Mouse (Mus musculus) urinary bladder, postnatal 10 days (tissue): Measurements from ENCODE around the gene Rere.
"Not testable (repeated sequence)": the region's sequence is repeated elsewhere in the genome, so short reads cannot be mapped to it uniquely, and the experiment has no call there.

ENCODE experiments used
- DNase-seq: peaks from one replicate; pipeline ENCODE4 v3.0.0; 2022; ENCODE audit warnings: low spot score

The Rere gene

DNA sequence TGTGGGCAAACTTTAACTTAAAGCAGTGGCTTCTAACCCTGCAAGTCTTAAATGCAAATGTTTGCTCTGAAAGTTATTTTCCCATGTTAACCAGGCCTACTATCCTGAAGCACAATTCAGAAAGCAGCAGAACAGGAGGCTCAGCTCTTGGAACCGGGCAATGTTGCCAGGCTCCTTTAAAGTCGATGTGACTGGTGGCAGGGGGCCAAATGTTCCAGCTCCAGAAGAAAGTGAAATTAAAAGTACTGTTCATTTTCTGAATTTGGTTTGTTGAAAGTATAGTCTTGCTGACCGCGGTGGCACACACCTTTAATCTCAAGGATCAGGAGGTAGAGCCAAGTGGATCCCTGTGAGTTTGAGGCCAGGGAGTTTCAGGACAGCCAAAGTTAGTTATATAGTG, 180.9 kb downstream of the Rere start:
- no peak for DNase-seq

- no peak for DNase-seq
These were observed 184.3 kb downstream of the Rere start for GRCm38 (mm10) chr4:150465759-150466158.

DNA sequence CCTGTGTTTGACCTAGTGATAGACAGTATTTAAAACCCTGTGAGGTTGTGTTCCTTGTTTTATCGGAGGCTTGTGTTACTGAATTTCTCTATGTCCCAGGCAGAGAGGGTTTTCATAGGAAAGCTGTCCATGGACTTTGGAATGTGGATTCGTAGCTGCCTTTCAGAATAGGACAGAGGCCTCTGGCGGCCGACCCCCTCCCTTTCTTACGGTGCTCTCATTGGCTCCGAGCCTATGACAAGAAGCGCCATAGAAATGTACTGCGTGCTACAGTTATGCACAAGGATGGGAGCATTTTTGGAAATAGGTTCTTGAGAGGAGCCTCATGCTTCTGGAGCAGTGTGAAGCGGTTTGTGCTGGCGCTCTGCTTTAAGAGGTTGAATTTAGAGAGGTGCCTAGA, 187.8 kb downstream of the Rere start:
- DNase-seq = no peak

GRCm38 (mm10) chr4:150470674-150471328, 189.4 kb downstream of the Rere start:
- no peak for DNase-seq

- no peak for DNase-seq
These were observed 191.4 kb downstream of the Rere start for GRCm38 (mm10) chr4:150472751-150473436.

GRCm38 (mm10) chr4:150473437-150474070, 192.1 kb downstream of the Rere start:
- DNase-seq = no peak

GRCm38 (mm10) chr4:150474086-150474485, 192.6 kb downstream of the Rere start:
- no peak for DNase-seq

GRCm38 (mm10) chr4:150476258-150476657, 194.8 kb downstream of the Rere start:
- no peak for DNase-seq

DNA sequence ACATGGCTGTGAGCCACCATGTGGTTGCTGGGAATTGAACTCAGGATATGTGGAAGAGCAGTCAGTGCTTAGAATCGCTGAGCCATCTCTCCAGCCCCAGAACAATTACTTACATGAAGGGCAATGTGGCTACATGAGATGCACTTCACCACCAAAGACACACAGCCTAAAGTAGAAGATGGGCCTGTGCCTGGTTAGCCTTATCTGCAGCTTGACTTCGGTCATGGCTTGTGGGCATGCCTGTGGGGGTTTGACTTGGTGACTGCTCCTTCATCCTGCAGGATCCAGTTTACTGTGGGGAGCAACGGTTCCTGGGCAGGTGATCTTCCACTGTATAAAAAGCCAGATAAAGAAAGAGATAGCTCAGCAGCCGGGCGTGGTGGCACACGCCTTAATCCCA, 196.6 kb downstream of the Rere start:
- DNase-seq = no peak

DNA sequence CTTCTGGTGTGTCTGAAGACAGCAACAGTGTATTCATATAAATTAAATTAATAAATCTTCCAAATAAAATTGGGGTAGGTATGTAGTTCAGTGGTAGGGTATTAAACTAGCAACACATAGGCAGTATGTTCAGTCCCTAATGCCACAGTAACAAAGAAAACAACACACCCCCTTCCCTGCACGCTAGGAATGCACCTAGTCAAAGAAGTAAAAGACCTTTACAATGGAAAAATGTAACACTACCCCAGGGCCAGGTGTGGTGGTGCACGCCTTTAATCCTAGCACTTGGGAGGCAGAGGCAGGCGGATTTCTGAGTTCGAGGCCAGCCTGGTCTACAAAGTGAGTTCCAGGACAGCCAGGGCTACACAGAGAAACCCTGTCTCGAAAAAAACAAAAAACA, 201.6 kb downstream of the Rere start:
- DNase-seq = not testable (repeated sequence)

GRCm38 (mm10) chr4:150486097-150486496, 204.7 kb downstream of the Rere start:
- no peak for DNase-seq

- DNase-seq = no peak
These were observed 205.7 kb downstream of the Rere start for GRCm38 (mm10) chr4:150487109-150487508.

- no peak for DNase-seq
These were observed 206.8 kb downstream of the Rere start for GRCm38 (mm10) chr4:150488096-150488748.

- no peak for DNase-seq
These were observed 207.3 kb downstream of the Rere start for GRCm38 (mm10) chr4:150488767-150489166.

DNA sequence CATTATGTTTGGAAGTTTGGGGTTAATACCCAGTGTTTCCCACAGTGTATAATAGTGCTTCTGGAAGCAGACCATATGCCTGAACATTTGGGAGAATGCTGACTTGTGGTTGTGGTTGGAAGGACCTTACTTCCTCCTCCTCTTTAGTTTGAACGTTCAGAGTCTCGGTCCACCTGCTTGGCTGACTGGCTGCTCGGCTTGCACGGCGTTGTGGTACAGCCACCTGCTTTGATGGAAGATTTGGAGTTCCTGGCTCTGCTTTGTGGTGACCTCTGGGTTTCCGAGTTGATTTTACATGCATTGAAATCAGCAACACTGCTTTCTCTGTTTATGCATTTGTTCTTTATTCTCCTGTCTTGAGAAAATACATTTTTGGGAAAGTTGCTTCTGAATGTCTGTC, 208.6 kb downstream of the Rere start:
- no peak for DNase-seq

DNA sequence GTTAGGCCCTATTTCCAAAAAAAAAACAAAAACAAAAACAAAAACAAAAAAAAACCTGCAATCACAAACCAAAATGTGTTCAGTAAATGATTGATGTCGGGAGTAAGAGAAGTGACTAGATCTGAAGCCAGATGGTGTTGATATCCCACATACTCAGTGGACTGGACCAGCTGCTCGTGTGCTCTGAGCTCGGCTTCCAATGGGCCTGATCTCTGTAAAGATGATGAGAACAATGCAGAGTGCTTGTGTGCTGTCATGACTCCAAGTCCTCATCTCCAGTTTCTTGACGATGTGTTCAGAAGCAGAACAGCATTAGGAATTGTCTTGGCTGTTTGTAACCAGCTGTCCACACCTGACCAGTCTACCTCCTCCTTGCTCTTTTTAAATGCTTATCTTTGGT, 210.3 kb downstream of the Rere start:
- no peak for DNase-seq

DNA sequence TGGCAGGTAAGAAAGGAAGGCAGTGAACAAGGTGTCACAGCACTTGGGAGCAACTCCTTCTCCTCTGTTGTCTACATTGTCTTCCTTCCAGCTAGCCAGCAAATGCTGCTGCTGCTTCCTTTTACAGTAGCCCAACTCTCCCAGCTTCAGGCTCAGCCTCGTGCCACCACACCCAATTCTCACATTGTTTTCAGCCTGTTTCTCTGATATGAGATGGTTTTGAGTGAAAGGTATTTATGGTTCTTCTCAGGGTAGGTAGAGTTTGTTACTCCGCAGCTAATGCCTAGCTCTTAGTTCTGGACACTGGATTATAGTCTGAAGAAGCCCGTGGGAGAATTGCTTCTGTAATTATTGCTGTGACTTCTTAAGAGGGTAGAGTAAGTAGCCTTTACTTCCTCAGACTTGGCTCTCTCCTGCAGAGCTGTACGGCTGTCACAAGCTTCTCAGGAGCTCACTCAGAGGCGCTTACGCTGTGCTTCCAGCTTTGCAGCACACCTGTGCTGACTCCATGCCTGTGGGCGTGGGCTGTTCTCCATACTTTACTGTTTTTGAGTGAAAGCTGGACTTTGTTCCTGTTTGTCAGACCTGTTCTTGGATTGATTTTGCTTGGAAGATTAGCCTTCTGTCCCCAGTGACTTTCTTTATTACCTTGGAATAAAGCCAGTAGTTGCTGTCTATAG, 212.0 kb downstream of the Rere start:
- DNase-seq = no peak

DNA sequence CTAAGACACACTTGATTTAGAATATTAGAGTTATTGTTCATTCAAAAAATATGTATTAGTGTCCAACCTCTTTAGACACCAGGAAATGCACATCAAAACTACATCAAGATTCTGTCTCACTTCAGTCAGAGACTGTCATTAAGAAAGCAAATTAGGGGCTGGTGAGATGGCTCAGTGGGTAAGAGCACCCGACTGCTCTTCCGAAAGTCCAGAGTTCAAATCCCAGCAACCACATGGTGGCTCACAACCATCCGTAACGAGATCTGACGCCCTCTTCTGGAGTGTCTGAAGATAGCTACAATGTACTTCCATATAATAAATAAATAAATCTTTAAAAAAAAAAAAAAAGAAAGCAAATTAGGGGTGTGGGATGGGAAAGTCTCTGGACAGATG, 212.5 kb downstream of the Rere start:
- DNase-seq = not testable (repeated sequence)

GRCm38 (mm10) chr4:150495568-150495967, 214.1 kb downstream of the Rere start:
- DNase-seq = no peak

DNA sequence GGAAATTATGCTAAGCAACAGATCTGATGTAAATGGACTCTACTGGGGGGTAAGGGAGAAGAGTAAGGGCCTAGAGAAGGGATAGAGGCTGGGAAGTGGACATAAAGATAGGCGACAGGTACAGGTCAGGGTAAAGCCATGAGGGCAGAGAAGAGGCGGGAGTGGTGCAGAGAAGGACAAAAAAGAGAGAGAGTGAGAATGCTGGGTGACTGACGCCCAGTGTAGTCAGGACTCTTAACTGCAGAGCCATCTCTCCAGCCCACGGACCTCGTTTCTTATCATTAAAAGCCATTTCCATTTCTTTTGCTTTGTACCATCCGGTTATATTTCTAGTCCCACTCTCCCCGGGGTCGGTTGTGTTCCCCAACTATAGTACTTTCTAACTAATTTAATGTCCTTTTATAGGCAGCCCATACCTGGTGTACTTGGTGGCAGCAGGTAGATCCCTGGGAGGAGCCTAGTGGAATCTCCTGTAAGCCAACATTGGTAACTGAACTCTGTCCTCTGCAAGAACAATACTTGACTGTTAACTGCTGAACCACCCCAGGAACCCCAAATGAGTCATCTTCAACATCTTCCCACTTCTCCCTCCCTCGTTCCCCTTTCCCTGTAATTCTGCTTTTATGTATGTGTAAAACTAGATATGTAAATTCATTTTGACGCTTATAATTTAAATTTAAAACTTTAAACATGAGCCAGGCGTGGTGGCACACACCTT, 223.0 kb downstream of the Rere start:
- DNase-seq = no peak

DNA sequence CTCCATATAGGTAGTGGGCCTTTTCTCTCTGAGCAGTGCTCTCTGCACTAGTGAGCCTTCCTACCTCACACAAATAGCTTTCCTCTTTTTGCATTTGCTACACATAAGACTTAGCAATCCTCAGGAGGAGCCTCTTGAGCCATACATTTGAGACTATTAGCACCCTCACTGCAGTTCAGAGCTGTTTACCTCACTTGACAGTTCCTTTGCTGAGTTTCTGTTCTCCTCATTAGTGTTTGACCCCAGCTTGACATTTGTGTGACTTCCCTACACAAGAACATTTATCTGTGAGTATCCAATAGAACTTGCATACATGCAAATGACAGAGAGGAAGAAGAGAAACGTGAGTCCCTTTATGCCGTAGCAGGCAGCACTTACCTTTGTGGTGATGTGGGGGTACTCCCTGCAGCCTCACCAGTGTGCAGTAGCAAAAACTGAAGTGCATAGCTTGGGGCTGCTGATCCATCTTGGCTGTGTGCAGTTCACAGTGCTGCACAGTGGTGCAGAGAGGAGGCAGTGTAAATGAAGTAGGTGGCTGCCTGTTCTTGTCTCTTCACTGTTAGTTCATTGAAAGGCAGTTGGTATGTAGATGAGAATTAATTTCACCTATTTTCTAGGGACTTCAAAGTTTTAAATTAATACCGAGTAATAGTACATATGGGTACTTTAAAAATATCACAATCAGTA, 227.7 kb downstream of the Rere start:
- no peak for DNase-seq
